Mouse (Mus musculus) left cerebral cortex, adult 8-10 months (tissue): ENCODE measurements around the gene Zfp335. TPM values are rescaled to one million over a fixed set of nuclear protein-coding genes. Genes with fewer than 3 reads are reported as not detected.
"Not testable (repeated sequence)": the region's sequence is repeated elsewhere in the genome, so short reads cannot be mapped to it uniquely, and the experiment has no call there.

Experiments
- DNase-seq, 2 experiments: peaks; one replicate each; pipeline ENCODE4 v3.0.0; 2022; ENCODE audit warnings: low spot score in 2 of 2
- total RNA-seq, 4 experiments: library from RNA; stranded (reverse); gene quantifications; 2 replicates each; pipeline ENCODE4 v1.2.4; 2022

Zfp335 gene
- total RNA-seq, 4 experiments from 2014 or later: 22.8 to 23.9 (median 23.3) TPM

DNA sequence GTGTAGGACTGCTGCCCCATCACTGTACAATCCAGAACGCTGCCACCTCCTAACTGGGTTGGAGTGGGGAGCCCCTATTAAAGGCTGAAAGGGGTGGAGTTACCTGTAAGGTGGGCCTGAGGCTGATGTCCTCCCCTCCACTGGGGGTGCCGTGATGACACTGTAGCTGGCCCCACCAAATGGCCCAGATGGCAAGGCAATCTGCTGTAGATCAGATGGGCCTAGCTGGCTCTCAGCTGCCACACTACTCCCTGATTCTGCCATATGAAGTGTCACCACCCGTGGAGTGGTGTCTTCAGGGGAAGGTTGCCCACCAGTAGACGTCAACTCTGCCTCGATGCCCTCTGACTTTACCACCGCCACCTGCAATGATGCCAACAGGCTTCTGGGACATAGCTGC is 15.7 kb downstream of the Zfp335 start:
- no peak for DNase-seq

- no peak for DNase-seq
Observed at GRCm38 (mm10) chr2:164894644-164895043, 16.9 kb downstream of the Zfp335 start.

DNA sequence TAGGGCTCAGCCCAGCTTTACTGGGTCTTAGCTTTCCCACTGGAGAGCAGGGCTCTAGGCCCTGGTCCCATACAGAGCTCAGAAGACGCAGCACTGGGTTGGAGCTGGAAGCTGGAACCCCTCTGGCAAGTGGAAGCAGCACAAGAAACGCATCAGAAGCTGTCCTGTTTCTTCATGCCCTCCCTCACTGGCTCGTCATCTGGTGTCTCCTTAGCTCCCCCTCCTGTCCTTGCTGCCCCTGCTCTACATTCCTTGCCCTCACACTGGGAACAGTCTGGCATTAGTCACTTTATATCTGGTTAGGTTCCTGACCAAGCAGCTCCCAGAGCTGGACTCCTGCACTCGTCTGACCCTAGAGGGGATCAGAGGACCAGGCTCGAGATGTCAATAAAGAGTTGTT is 17.5 kb downstream of the Zfp335 start:
- no peak for DNase-seq

DNA sequence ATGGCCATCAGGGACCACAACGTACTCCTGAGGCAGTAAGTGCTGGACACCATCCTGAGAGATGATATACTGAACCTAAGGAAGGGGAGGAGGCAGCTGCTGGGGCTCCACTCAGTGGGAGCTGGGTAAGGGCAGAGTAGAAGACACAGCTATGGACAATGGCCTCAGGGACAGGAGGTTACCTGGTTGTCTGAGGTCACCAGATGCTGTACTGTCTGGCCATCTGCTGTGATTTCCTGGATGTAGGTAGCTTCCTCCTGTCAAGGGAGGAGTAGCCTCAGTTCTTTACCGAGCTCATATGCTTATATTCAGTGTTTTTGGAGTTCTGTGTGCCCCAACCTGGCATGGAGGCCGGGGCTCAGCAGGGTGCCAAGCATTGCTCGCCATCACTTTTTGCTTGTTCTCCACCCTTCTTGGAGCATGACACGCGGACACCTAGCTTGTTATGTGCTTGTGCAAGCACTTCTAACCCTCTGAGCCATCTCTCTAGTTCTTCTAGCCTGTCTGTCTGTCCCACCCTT is 18.8 kb downstream of the Zfp335 start:
- DNase-seq: no peak

DNA sequence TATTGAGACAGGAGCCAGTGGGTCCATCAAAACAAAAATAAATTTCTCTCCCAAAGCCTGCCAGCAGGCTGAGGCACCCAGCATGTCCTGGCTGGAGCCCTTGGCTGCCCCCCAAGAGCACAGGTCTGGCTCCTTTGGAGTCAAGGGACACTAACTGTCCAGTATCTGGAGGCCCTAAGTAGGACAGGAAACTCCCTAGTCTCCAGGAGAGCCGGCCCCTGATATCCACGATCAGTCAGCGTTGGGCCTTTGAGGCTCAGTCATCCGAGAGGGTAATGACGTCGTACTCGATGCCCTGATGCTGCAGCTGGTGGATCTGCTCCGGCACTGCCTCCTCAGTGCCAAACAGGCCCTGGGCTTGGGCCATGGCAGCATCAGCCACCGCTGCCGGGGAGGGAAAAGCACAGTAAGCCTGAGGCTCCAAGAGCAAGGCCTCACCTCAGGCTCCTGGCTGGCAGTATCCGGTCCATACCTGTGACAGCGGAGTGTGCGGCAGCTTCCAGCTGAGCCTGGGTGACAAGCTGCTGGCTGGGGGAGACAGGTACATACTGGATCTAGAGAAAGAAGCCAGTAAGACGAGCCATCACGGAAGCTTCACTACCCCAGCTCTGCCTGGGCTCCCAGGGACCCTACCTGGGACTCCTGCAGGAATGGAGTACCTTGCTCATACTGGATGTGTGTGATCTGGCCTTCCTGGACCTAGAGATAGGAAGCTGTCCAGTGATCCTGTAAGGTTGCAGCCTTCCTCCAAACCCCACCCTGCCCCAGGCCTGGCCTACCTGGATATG is 19.5 kb downstream of the Zfp335 start:
- DNase-seq: no peak

GRCm38 (mm10) chr2:164891056-164891834 is 20.3 kb downstream of the Zfp335 start:
- DNase-seq: no peak

GRCm38 (mm10) chr2:164890411-164891049 is 21.0 kb downstream of the Zfp335 start:
- no peak for DNase-seq

GRCm38 (mm10) chr2:164889960-164890359 is 21.6 kb downstream of the Zfp335 start:
- DNase-seq: no peak

DNA sequence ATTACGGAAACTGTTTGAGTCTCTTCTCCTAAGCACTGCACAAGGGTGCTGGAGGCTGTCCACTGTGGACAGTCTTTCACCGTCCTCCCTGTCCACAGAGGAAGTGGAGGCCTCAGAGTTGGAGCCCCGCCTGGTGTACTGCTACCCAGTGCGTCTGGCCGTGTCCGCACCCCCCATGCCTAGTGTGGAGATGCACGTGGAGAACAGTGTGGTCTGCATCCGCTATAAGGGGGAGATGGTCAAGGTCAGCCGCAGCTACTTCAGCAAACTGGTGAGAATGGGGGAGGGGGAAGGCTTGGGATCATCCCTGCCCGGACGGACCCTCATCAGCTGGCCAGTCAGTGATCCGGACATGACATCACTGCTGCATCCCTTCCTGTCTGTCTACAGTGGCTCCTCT is 22.6 kb downstream of the Zfp335 start:
- no peak for DNase-seq

GRCm38 (mm10) chr2:164886617-164887016 is 24.9 kb downstream of the Zfp335 start:
- DNase-seq: no peak

DNA sequence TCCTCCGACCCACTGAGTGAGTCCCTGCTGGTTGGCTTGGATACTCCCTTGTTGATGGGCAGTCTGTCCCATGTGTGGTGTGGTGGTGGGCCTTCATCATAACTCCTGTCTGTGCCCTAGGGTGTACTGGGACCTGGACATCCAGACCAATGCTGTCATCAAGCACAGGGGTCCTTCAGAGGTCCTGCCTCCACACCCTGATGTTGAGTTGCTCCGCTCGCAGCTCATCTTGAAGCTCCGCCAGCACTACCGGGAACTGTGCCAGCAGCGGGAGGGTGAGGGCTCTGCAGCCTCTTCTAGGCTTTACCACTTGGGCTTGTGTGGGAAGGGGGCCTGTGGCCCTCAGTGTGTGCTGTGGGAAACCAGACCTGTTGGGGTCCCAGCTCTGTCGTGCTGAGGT is 25.8 kb downstream of the Zfp335 start:
- peak; percentile 68 to 82 for DNase-seq

DNA sequence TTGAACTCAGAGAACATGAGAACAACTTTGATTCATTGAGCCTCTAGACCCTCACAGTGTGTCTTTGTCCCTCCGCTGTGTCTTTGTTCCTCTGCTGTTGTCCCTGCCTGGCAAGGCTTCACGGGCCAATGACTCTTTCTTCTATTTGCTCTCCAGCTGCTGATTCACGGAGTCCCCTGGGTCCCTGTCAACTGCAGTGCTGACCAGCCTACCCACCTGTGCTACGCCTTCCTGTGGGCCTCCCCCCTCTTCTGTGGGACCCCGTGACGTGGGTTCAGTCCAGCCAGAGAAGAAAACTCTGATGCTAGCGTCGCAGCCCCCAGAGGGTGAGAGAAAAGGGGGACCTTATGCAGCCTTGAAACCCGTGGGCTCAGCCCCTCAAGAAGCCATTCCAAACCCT is 28.9 kb downstream of the Zfp335 start:
- no peak for DNase-seq

GRCm38 (mm10) chr2:164879568-164880277 is 31.8 kb downstream of the Zfp335 start:
- DNase-seq: peak; percentile 91 to 94

DNA sequence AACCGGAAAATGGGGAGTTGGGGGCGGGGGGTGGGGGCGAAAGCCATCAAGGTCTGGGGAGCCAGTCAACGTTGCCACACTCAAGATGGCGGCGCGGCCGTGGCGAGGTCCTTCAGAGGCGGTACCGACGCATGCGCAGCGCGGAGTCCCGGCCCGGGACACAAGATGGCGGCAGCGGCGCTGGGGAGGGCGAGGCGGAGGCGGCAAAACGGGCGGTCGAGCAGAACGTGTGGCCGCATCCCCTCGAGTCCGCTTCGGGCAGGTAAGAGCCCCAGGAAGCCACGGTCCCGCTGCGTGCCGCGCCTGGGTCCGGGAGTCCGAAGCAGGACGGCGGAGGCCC is 32.4 kb downstream of the Zfp335 start, which contains the start of gene Pcif1:
Gene Pcif1 (plus strand): TSS at position 77 of the 340 bp plus-strand sequence.
- peak; percentile 84 to 89 for DNase-seq

GRCm38 (mm10) chr2:164878509-164879227 is 32.9 kb downstream of the Zfp335 start:
- DNase-seq: no peak

- DNase-seq: not testable (repeated sequence)
Observed at GRCm38 (mm10) chr2:164877376-164878215, 34.0 kb downstream of the Zfp335 start.

DNA sequence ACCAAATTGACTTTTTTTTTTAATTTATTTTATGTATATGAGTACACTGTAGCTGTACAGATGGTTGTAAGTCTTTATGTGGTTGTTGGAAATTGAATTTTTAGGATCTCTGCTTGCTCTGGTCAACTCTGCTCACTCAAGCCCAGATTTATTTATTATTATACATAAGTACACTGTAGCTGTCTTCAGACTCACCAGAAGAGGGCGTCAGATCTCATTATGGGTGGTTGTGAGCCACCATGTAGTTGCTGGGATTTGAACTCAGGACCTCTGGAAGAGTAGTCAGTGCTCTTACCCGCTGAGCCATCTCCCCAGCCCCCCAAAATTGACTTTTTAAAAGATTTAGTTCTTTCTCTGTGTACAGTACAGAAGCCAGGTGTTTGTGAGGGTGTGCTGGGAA is 35.9 kb downstream of the Zfp335 start:
- DNase-seq: not testable (repeated sequence)

DNA sequence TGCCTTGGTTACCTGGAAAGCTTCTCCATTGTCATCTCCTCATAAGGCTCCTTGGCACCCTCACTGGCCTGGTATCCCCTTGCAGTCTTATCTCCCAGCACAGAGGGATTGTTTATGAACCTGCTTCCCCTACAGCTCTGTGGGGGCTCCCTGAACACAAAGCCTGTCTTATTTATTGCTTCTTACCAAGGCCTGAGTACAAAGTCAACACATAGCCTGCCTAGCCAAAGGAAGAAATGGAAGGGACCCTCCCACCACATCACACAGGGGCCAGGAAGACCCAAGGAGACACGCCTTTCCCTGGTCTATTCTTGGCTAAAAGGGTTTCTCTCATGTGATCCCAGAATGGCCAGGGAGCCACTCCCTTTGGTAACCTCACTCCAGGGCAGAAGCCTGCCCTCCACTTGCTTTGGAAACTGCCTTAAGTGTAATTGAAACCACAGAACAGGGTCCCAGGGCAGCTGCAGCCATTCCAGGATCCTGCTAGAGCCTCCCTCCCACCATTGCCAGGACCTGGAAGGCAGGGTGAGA is 37.3 kb downstream of the Zfp335 start:
- no peak for DNase-seq

DNA sequence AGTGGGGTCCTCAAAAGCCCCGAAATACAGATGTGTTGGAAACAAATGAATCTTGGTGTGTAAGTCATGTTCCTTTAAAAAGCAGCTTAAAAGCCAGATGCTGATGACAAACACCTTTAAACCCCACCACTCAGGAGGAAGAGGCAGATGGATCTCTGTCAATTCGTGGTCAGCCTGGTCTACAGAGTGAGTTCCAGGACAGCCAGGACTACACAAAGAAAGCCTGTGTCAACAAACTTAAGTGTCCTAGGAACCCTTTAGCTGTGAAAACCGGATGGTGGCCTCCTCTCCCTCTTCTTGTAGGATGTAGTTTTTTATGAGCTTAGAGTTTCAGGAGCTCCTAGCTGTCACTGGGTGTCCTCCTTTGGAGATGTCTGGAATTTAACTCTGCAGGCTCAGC is 37.9 kb downstream of the Zfp335 start:
- no peak for DNase-seq
